Mouse (Mus musculus) spleen, adult 2 months (tissue): ENCODE results near the gene Chrm1. TPM values are rescaled to one million over a fixed set of nuclear protein-coding genes. Genes with fewer than 3 reads are reported as not detected.

Experiments used
- DNase-seq, 2 experiments: peaks; one replicate each; pipeline versions ENCODE4 v3.0.0 to v3.0.0-alpha.2; 2012 to 2021; ENCODE audit warnings: low spot score in 2 of 2, low read depth in 1 of 2
- H3K27ac ChIP-seq: fragments of 200-500 bp; 2 replicates; pipeline ENCODE4 v1.5.1; 2012; ENCODE audit warnings: low read length, inconsistent platforms; ENCODE audit not compliant: insufficient read depth
- H3K27me3 ChIP-seq: fragments of 200-500 bp; 2 replicates; pipeline ENCODE4 v1.6.1; 2012; ENCODE audit warnings: mild to moderate bottlenecking, moderate library complexity, low read length, inconsistent platforms; ENCODE audit not compliant: control insufficient read depth, insufficient read depth
- H3K36me3 ChIP-seq: fragments of 200-500 bp; 2 replicates; pipeline ENCODE4 v1.6.1; 2012; ENCODE audit warnings: mild to moderate bottlenecking, low read length, inconsistent platforms; ENCODE audit not compliant: control insufficient read depth, insufficient read depth
- H3K4me1 ChIP-seq: fragments of 200-500 bp; 2 replicates; pipeline ENCODE4 v1.6.1; 2011; ENCODE audit warnings: inconsistent platforms; ENCODE audit not compliant: control insufficient read depth, insufficient read depth, insufficient read length
- H3K4me3 ChIP-seq: fragments of 200-500 bp; 2 replicates; pipeline ENCODE4 v1.5.1; 2011; ENCODE audit warnings: mild to moderate bottlenecking, inconsistent platforms; ENCODE audit not compliant: insufficient read depth, insufficient read length; ENCODE audit errors: extremely low read depth
- CTCF ChIP-seq: fragments of 200-500 bp; IDR thresholded peaks from 2 replicates; pipeline ENCODE4 v1.5.1; 2011; ENCODE audit warnings: mild to moderate bottlenecking, inconsistent platforms; ENCODE audit not compliant: insufficient read depth, insufficient read length, insufficient replicate concordance; ENCODE audit errors: extremely low read depth
- POLR2A ChIP-seq: fragments of 200-500 bp; IDR thresholded peaks from 2 replicates; pipeline ENCODE4 v1.6.1; 2011; ENCODE audit warnings: low read depth, low read length, inconsistent platforms
- WGBS: fragments of 180-500 bp; shearing (Covaris S2); methylation state at CpG from one replicate; pipeline ENCODE4 v1.1.7; 2018; 5-methylcytosine and 5-hydroxymethylcytosine counted together
- polyA plus RNA-seq: library from polyadenylated mRNA; depleted of rRNA; stranded (reverse); fragments of >200 nt; gene quantifications from 2 replicates; pipeline ENCODE4 v1.2.3, GENCODE M21; 2012

The Chrm1 gene
- polyA plus RNA-seq, 1 experiment = 0.07 TPM

DNA sequence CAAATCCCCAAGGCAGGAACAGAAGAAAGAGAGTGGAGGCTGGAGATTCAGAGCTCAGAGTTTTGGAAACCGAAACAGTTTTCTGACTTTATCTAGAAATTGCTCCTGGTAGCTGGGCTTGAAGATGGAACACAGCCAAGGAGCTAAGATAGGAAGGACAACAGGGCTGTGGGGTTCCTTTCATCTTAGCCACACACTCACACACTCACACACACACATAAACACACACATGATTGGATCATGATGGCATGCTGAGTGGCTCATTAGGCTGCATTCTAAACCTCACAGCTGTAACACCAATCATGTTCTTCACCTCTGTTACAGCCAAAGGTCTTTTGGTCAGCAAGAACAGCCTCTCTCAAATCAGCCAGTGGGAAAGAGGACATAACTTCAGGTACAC is 31.6 kb upstream of the Chrm1 start:
- Histone ChIP-seq H3K36me3 (no peaks in the 10 kb centered on the region), H3K4me1 (no peaks in the 10 kb centered on the region), H3K4me3 (no peak overlapping the region), H3K27ac (no peak overlapping the region), H3K27me3 (no peaks in the 10 kb centered on the region)
- DNase-seq = no peak
- no peak for TF ChIP-seq CTCF
- no peak for TF ChIP-seq POLR2A
- WGBS = 77% methylated on average over 1 of the region's 1 CpGs

DNA sequence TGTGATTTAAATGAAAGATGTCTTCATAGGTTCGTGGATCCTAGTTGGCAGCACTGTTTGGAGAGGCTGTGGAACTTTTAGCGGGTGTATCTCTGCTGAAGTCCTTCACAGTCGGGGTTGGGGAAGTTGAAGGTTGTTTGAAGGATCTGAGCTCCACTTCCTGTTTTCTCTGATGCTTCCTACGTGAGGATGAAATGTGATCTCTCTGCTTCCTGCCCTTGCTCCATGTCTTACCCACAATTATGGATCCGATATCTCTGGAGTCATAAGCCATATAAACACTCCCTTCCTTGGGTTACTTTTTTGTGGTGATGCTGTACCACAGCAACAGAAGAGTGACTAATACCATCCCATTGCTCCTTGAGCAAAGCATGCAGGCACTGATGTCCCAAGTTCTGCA is 21.5 kb upstream of the Chrm1 start:
- Histone ChIP-seq H3K4me1 (no peaks in the 10 kb centered on the region), H3K36me3 (no peaks in the 10 kb centered on the region), H3K4me3 (no peak overlapping the region), H3K27ac (no peak overlapping the region), H3K27me3 (no peaks in the 10 kb centered on the region)
- TF ChIP-seq CTCF = no peak
- no peak for TF ChIP-seq POLR2A
- WGBS = 4% methylated on average over 5 of the region's 5 CpGs
- no peak for DNase-seq

GRCm38 (mm10) chr19:8646393-8646792 is 17.2 kb upstream of the Chrm1 start:
- no peak for DNase-seq
- WGBS = 90% methylated on average over 2 of the region's 2 CpGs
- Histone ChIP-seq H3K4me3 (no peak overlapping the region), H3K27ac (no peak overlapping the region), H3K4me1 (no peaks in the 10 kb centered on the region), H3K36me3 (no peaks in the 10 kb centered on the region), H3K27me3 (no peaks in the 10 kb centered on the region)
- TF ChIP-seq POLR2A = no peak

DNA sequence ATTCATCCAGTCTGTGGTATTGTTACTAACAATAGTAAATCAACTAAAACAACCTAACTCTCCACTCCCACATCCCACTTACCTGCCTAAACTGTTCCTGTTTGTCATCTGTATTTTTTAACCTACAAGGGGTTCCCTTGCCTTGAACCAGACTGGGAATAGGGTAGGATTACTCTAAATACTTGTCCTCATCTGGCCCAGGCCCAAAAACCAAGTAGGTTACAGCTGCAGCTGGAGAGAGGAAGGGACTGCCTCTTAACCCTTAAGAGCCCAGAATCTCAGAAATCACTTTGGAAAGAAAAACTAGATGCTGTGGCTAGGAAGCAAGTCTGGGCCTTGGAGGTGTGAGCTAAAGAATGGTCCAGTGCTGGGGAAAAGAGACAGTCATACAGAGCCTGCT is 7.8 kb upstream of the Chrm1 start:
- TF ChIP-seq CTCF (no peak), POLR2A (no peak)
- H3K4me3 ChIP-seq = no peak overlapping the region
- no peak for DNase-seq
- no peaks in the 10 kb centered on the region for H3K36me3 ChIP-seq
- no peaks in the 10 kb centered on the region for H3K4me1 ChIP-seq
- no peaks in the 10 kb centered on the region for H3K27me3 ChIP-seq
- H3K27ac ChIP-seq = no peak overlapping the region

GRCm38 (mm10) chr19:8656341-8656740 is 7.2 kb upstream of the Chrm1 start:
- Histone ChIP-seq H3K36me3 (no peaks in the 10 kb centered on the region), H3K4me3 (no peak overlapping the region), H3K4me1 (no peaks in the 10 kb centered on the region), H3K27me3 (peaks cover 1% of the 10 kb centered on the region; the same call in 1 of the 2 replicates), H3K27ac (no peak overlapping the region)
- no peak for DNase-seq
- TF ChIP-seq POLR2A (no peak), CTCF (no peak)
- 73% methylated on average over 4 of the region's 4 CpGs for WGBS

- Histone ChIP-seq H3K4me1 (peaks cover 2% of the 10 kb centered on the region; the same call in 1 of the 2 replicates), H3K4me3 (no peak overlapping the region), H3K27ac (no peak overlapping the region), H3K27me3 (peaks cover 6% of the 10 kb centered on the region; the same call in 1 of the 2 replicates), H3K36me3 (no peaks in the 10 kb centered on the region)
- 2% methylated on average over 35 of the region's 35 CpGs for WGBS
- TF ChIP-seq CTCF = no peak
- no peak for TF ChIP-seq POLR2A
- no peak for DNase-seq
These were observed 1.7 kb upstream of the Chrm1 start for GRCm38 (mm10) chr19:8661821-8662307.

GRCm38 (mm10) chr19:8662337-8662736 is 1.3 kb upstream of the Chrm1 start:
- H3K27ac ChIP-seq = no peak overlapping the region
- H3K36me3 ChIP-seq = no peaks in the 10 kb centered on the region
- no peak overlapping the region for H3K4me3 ChIP-seq
- peak in 1 of 2 experiments; percentile 23 for DNase-seq
- no peak for TF ChIP-seq POLR2A
- TF ChIP-seq CTCF = peak; percentile 35; the same call in 1 of the 2 replicates
- peaks cover 2% of the 10 kb centered on the region; the same call in 1 of the 2 replicates for H3K4me1 ChIP-seq
- WGBS = 8% methylated on average over 11 of the region's 11 CpGs
- peaks cover 6% of the 10 kb centered on the region; the same call in 1 of the 2 replicates for H3K27me3 ChIP-seq
